Mouse (Mus musculus) CD4-positive, CD25-positive, alpha-beta regulatory T cell (primary cell): ENCODE results near the gene Gm6880. TPM values are rescaled to one million over a fixed set of nuclear protein-coding genes. Genes with fewer than 3 reads are reported as not detected.

ENCODE experiments used
- polyA plus RNA-seq: library from polyadenylated mRNA; unstranded; fragments of 100-300 nt; shearing (Covaris generic); gene quantifications from one replicate; pipeline ENCODE4 v1.2.1, GENCODE M21; 2017

Gm6880 gene
- not detected for polyA plus RNA-seq

DNA sequence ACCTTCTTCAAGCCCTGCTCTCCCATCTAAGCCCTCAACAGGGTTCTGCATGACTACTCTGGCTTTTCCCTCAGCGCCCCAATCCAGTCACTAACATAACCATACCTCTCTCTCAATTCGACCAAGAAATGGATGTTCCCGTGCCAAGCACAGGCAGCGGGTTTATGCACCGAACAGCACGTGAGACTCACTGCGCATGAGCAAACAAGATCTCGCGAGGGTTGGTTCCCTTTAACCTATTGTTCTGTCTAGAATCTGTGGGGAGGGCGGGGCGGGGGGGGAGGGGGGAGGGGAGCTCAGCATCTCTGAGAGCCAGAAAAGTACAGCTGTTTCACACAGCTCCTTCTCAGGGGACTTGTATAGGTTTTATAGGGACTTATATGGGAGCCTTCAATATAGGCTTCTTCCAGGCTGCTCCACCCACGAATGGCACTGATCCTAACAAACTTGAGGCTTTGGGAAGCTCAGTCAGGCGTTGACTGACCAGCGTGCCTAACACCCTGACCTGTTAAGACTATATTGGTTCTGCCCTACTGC is at the start of gene Gm6880:
Gm6880 (minus strand) TSS at position 51 of the 537 bp plus-strand sequence.

Other genes with a start within 250 kb of the Gm6880 start
- 292 TPM for gene Flna, start 231.6 kb downstream of the Gm6880 start, polyA plus RNA-seq
- gene Emd, start 226.7 kb downstream of the Gm6880 start, polyA plus RNA-seq = 63.2 TPM
- 51.2 TPM for gene Rpl10, start 210.6 kb downstream of the Gm6880 start, polyA plus RNA-seq
- gene Taz, start 199.5 kb downstream of the Gm6880 start, polyA plus RNA-seq = 152 TPM
- 20.1 TPM for gene Dnase1l1, start 199.1 kb downstream of the Gm6880 start, polyA plus RNA-seq
- 159 TPM for gene Atp6ap1, start 184.3 kb downstream of the Gm6880 start, polyA plus RNA-seq
- gene Gdi1, start 176.4 kb downstream of the Gm6880 start, polyA plus RNA-seq = 326 TPM
- gene Fam50a, start 168.4 kb downstream of the Gm6880 start, polyA plus RNA-seq = 77.1 TPM
- gene Plxna3, start 152.3 kb downstream of the Gm6880 start, polyA plus RNA-seq = 6.1 TPM
- gene Lage3, start 127.8 kb downstream of the Gm6880 start, polyA plus RNA-seq = 54.8 TPM
- gene Ubl4a, start 108.2 kb downstream of the Gm6880 start, polyA plus RNA-seq = 66.6 TPM
- gene Slc10a3, start 108.0 kb downstream of the Gm6880 start, polyA plus RNA-seq = 42.3 TPM
- gene Fam3a, start 88.1 kb downstream of the Gm6880 start, polyA plus RNA-seq = 38.5 TPM
- 44.6 TPM for gene Ikbkg, start 88.1 kb downstream of the Gm6880 start, polyA plus RNA-seq
- gene G6pdx, start 52.2 kb downstream of the Gm6880 start, polyA plus RNA-seq = 57.8 TPM
- gene Olfr1326-ps1, start 93.5 kb upstream of the Gm6880 start, polyA plus RNA-seq = 0.05 TPM
- gene Olfr1325, start 111.3 kb upstream of the Gm6880 start, polyA plus RNA-seq = not detected
- gene Gm5640, start 164.2 kb upstream of the Gm6880 start, polyA plus RNA-seq = not detected